Mouse (Mus musculus): ENCODE data around the gene Emsy. TPM values are rescaled to one million over a fixed set of nuclear protein-coding genes. Genes with fewer than 3 reads are reported as not detected.

Emsy gene
- total and polyA plus RNA-seq, 3 experiments = 12.3 to 25.2 (median 14.6) TPM

GRCm38 (mm10) chr7:98701771-98702170 lies 45.2 kb upstream of the Emsy start (continued):
- TF ChIP-seq IRF4 (IDR thresholded peaks at IDR 0.05; ENCODE audit: low read depth, low read length) (no peak), PAX5 (IDR thresholded peaks at IDR 0.05; ENCODE audit: low read length) (no peak), MYC (IDR thresholded peaks at IDR 0.05; ENCODE audit: low read depth, low read length) (no peak; the same call in 1 of the 2 replicates), TCF12 (IDR thresholded peaks at IDR 0.05; ENCODE audit: low read depth, low read length) (no peak)

GRCm38 (mm10) chr7:98698590-98698989 lies 42.0 kb upstream of the Emsy start:
- Histone ChIP-seq H3K27me3 (replicated peaks) (no peaks in the 10 kb centered on the region), H3K9me3 (replicated peaks; ENCODE audit: low read length) (no peaks in the 10 kb centered on the region), H3K9ac (ENCODE audit: insufficient read depth, low read depth) (no peak overlapping the region; the same call in 1 of the 2 replicates), H3K36me3 (replicated peaks in 1 of 2; ENCODE audit: control insufficient read depth in 1 of 2, insufficient read depth in 1 of 2, low read length in 1 of 2) (peaks cover 0 to 3% of the 10 kb centered on the region in 2 experiments), H3K4me1 (ENCODE audit: control insufficient read depth in 1 of 2, insufficient read depth in 2 of 2) (peaks cover 2 to 15% of the 10 kb centered on the region in 2 experiments; a peak in 2 of 4 replicates), H3K79me2 (replicated peaks; ENCODE audit: control insufficient read depth, extremely low read depth, insufficient read depth, poor library complexity, severe bottlenecking) (peaks cover 4% of the 10 kb centered on the region), H3K4me2 (ENCODE audit: insufficient read depth, low read depth, poor library complexity, severe bottlenecking) (no peak overlapping the region), H3K27ac (ENCODE audit: insufficient read depth, low read depth) (no peak overlapping the region), H3K4me3 (replicated peaks in 1 of 3; ENCODE audit: low read depth in 2 of 3, low read length in 2 of 3, poor library complexity in 1 of 3) (no peak overlapping the region)
- peak; percentile 36 for DNase-seq (ENCODE audit: extremely low read depth)
- in situ Hi-C loops (cut with MboI; ENCODE audit: low pct_ligation_motif_present, low pct_unique_long_range_greater_than_20kb, low sequenced_read_pairs) (no loop called here), dilution Hi-C loops (cut with MboI; ENCODE audit: extremely low pct_ligation_motif_present, extremely low pct_unique_long_range_greater_than_20kb, low sequenced_read_pairs) (no loop called here)
- TF ChIP-seq GABPA (IDR thresholded peaks at IDR 0.05; ENCODE audit: insufficient replicate concordance, low read depth, low read length) (no peak), E2F4 (IDR thresholded peaks at IDR 0.05; ENCODE audit: insufficient replicate concordance, low read depth, low read length) (no peak), CTCF (conservative IDR thresholded peaks at IDR 0.05 in 1 of 2, IDR thresholded peaks at IDR 0.05 in 1 of 2; ENCODE audit: low read depth in 2 of 2, low read length in 2 of 2) (no peak), JUND (conservative IDR thresholded peaks at IDR 0.05; ENCODE audit: low read depth, low read length) (peak; percentile 84), EP300 (IDR thresholded peaks at IDR 0.05; ENCODE audit: low read length) (peak; percentile 71), MYC (IDR thresholded peaks at IDR 0.05; ENCODE audit: low read depth, low read length) (no peak), BHLHE40 (IDR thresholded peaks at IDR 0.05; ENCODE audit: low read depth, low read length) (peak; percentile 55), ZKSCAN1 (IDR thresholded peaks at IDR 0.05; ENCODE audit: borderline replicate concordance, low read depth, low read length) (no peak), CHD1 (IDR thresholded peaks at IDR 0.05; ENCODE audit: low read depth, low read length) (no peak), RAD21 (IDR thresholded peaks at IDR 0.05; ENCODE audit: low read depth, low read length) (no peak), POLR2A (IDR thresholded peaks at IDR 0.05; ENCODE audit: low read depth, low read length) (no peak), IRF4 (IDR thresholded peaks at IDR 0.05; ENCODE audit: low read depth, low read length) (peak; percentile 77), ZNF384 (IDR thresholded peaks at IDR 0.05; ENCODE audit: low read depth, low read length) (no peak), ZC3H11A (IDR thresholded peaks at IDR 0.05; ENCODE audit: low read depth, low read length) (no peak), MAZ (IDR thresholded peaks at IDR 0.05; ENCODE audit: low read depth, low read length) (no peak), JUN (IDR thresholded peaks at IDR 0.05; ENCODE audit: insufficient read depth, low read depth, low read length) (peak; percentile 57; the same call in 1 of the 2 replicates), ETS1 (conservative IDR thresholded peaks at IDR 0.05; ENCODE audit: low read depth, low read length) (peak; percentile 67)

GRCm38 (mm10) chr7:98698041-98698440 lies 41.5 kb upstream of the Emsy start:
- Histone ChIP-seq H3K4me1 (ENCODE audit: control insufficient read depth in 1 of 2, insufficient read depth in 2 of 2) (peaks cover 2 to 15% of the 10 kb centered on the region in 2 experiments; a peak in 2 of 4 replicates), H3K9me3 (replicated peaks; ENCODE audit: low read length) (no peaks in the 10 kb centered on the region), H3K4me2 (ENCODE audit: insufficient read depth, low read depth, poor library complexity, severe bottlenecking) (no peak overlapping the region), H3K27me3 (replicated peaks) (no peaks in the 10 kb centered on the region), H3K36me3 (replicated peaks in 1 of 2; ENCODE audit: control insufficient read depth in 1 of 2, insufficient read depth in 1 of 2, low read length in 1 of 2) (peaks cover 0 to 3% of the 10 kb centered on the region in 2 experiments), H3K79me2 (replicated peaks; ENCODE audit: control insufficient read depth, extremely low read depth, insufficient read depth, poor library complexity, severe bottlenecking) (0 out of 2 replicates have a peak, but pooled peaks cover 3% of the 10 kb centered on the region), H3K4me3 (replicated peaks in 1 of 3; ENCODE audit: low read depth in 2 of 3, low read length in 2 of 3, poor library complexity in 1 of 3) (no peak overlapping the region), H3K9ac (ENCODE audit: insufficient read depth, low read depth) (no peak overlapping the region), H3K27ac (ENCODE audit: insufficient read depth, low read depth) (no peak overlapping the region)
- dilution Hi-C loops (cut with MboI; ENCODE audit: extremely low pct_ligation_motif_present, extremely low pct_unique_long_range_greater_than_20kb, low sequenced_read_pairs) = no loop called here
- in situ Hi-C loops (cut with MboI; ENCODE audit: low pct_ligation_motif_present, low pct_unique_long_range_greater_than_20kb, low sequenced_read_pairs) = no loop called here
- DNase-seq (ENCODE audit: extremely low read depth) = no peak
- no peak for TF ChIP-seq SIN3A (IDR thresholded peaks at IDR 0.05; ENCODE audit: low read length)
- no peak for TF ChIP-seq ETS1 (conservative IDR thresholded peaks at IDR 0.05; ENCODE audit: low read depth, low read length)
- no peak for TF ChIP-seq HCFC1 (IDR thresholded peaks at IDR 0.05; ENCODE audit: low read depth, low read length)
- TF ChIP-seq MAZ (IDR thresholded peaks at IDR 0.05; ENCODE audit: low read depth, low read length) = no peak
- TF ChIP-seq TCF12 (IDR thresholded peaks at IDR 0.05; ENCODE audit: low read depth, low read length) = no peak
- TF ChIP-seq MXI1 (IDR thresholded peaks at IDR 0.05; ENCODE audit: low read depth, low read length) = no peak
- TF ChIP-seq CHD1 (IDR thresholded peaks at IDR 0.05; ENCODE audit: low read depth, low read length) = no peak
- TF ChIP-seq ZMIZ1 (IDR thresholded peaks at IDR 0.05; ENCODE audit: low read depth, low read length) = no peak
- no peak for TF ChIP-seq CHD2 (IDR thresholded peaks at IDR 0.05; ENCODE audit: low read length)
- TF ChIP-seq ZNF384 (IDR thresholded peaks at IDR 0.05; ENCODE audit: low read depth, low read length) = no peak
- no peak for TF ChIP-seq GABPA (IDR thresholded peaks at IDR 0.05; ENCODE audit: insufficient replicate concordance, low read depth, low read length)
- TF ChIP-seq NRF1 (IDR thresholded peaks at IDR 0.05; ENCODE audit: low read depth, low read length) = no peak
- no peak for TF ChIP-seq POLR2AphosphoS2 (IDR thresholded peaks at IDR 0.05; ENCODE audit: low read depth, low read length)
- no peak for TF ChIP-seq CTCF (conservative IDR thresholded peaks at IDR 0.05 in 1 of 2, IDR thresholded peaks at IDR 0.05 in 1 of 2; ENCODE audit: low read depth in 2 of 2, low read length in 2 of 2)

All from CH12.LX (cell line).